Mouse (Mus musculus): Measurements from ENCODE around the gene Btbd11.

Gene Btbd11

GRCm38 (mm10) chr10:85475642-85476345 is 89.2 kb downstream of the Btbd11 start:
- no peak for DNase-seq (ENCODE audit: low read depth, low spot score)

GRCm38 (mm10) chr10:85479959-85480625 is 93.5 kb downstream of the Btbd11 start:
- no peak for DNase-seq (ENCODE audit: low read depth, low spot score)

GRCm38 (mm10) chr10:85481106-85481505 is 94.5 kb downstream of the Btbd11 start:
- DNase-seq (ENCODE audit: low read depth, low spot score) = no peak

- DNase-seq (ENCODE audit: low read depth, low spot score) = no peak
Measured at GRCm38 (mm10) chr10:85482064-85482473, 95.5 kb downstream of the Btbd11 start.

- no peak for DNase-seq (ENCODE audit: low read depth, low spot score)
Measured at GRCm38 (mm10) chr10:85482480-85482879, 95.9 kb downstream of the Btbd11 start.

GRCm38 (mm10) chr10:85486456-85486855 is 99.8 kb downstream of the Btbd11 start:
- no peak for DNase-seq (ENCODE audit: low read depth, low spot score)

GRCm38 (mm10) chr10:85492583-85492982 is 106.0 kb downstream of the Btbd11 start:
- DNase-seq (ENCODE audit: low read depth, low spot score) = no peak

- DNase-seq (ENCODE audit: low read depth, low spot score) = no peak
Measured at GRCm38 (mm10) chr10:85496358-85496757, 109.7 kb downstream of the Btbd11 start.

GRCm38 (mm10) chr10:85496981-85497380 is 110.4 kb downstream of the Btbd11 start:
- no peak for DNase-seq (ENCODE audit: low read depth, low spot score)

GRCm38 (mm10) chr10:85497931-85498330 is 111.3 kb downstream of the Btbd11 start:
- DNase-seq (ENCODE audit: low read depth, low spot score) = no peak

GRCm38 (mm10) chr10:85500573-85501155 is 114.0 kb downstream of the Btbd11 start:
- no peak for DNase-seq (ENCODE audit: low read depth, low spot score)

GRCm38 (mm10) chr10:85501966-85502566 is 115.5 kb downstream of the Btbd11 start:
- no peak for DNase-seq (ENCODE audit: low read depth, low spot score)

- DNase-seq (ENCODE audit: low read depth, low spot score) = no peak
Measured at GRCm38 (mm10) chr10:85502656-85503055, 116.0 kb downstream of the Btbd11 start.

- DNase-seq (ENCODE audit: low read depth, low spot score) = no peak
Measured at GRCm38 (mm10) chr10:85503453-85503852, 116.8 kb downstream of the Btbd11 start.

- DNase-seq (ENCODE audit: low read depth, low spot score) = no peak
Measured at GRCm38 (mm10) chr10:85507270-85508050, 120.8 kb downstream of the Btbd11 start.

- DNase-seq (ENCODE audit: low read depth, low spot score) = no peak
Measured at GRCm38 (mm10) chr10:85508193-85508794, 121.7 kb downstream of the Btbd11 start.

- no peak for DNase-seq (ENCODE audit: low read depth, low spot score)
Measured at GRCm38 (mm10) chr10:85509000-85509399, 122.4 kb downstream of the Btbd11 start.

GRCm38 (mm10) chr10:85510329-85510728 is 123.7 kb downstream of the Btbd11 start:
- no peak for DNase-seq (ENCODE audit: low read depth, low spot score)

- no peak for DNase-seq (ENCODE audit: low read depth, low spot score)
Measured at GRCm38 (mm10) chr10:85512808-85513207, 126.2 kb downstream of the Btbd11 start.

- DNase-seq (ENCODE audit: low read depth, low spot score) = no peak
Measured at GRCm38 (mm10) chr10:85517223-85518110, 130.9 kb downstream of the Btbd11 start.
